Mouse (Mus musculus): Measurements from ENCODE around the gene Gm5935.
"Not testable (repeated sequence)": the region's sequence is repeated elsewhere in the genome, so short reads cannot be mapped to it uniquely, and the experiment has no call there.

The Gm5935 gene

GRCm38 (mm10) chrX:24775064-24775463 is at the start of gene Gm5935:
Gm5935 (minus strand) TSS chrX:24775164.
- not testable (repeated sequence) for DNase-seq

Measured in cerebellum, adult 9-10 months (tissue).